Mouse (Mus musculus) kidney, adult 2 months (tissue): ENCODE measurements at regions not wholly inside any gene's neighbourhood (a gene's known extent, or its start where the extent isn't known, plus 50 kb on each side); places are given as distances from the start of the nearest gene placed in this dataset.

Experiments
- DNase-seq: peaks from one replicate; pipeline ENCODE4 v3.0.0; 2021
- H3K27ac ChIP-seq: fragments of 200-500 bp; 2 replicates; pipeline ENCODE4 v1.5.1; 2012; ENCODE audit warnings: low read depth, low read length, control low read depth, inconsistent platforms; ENCODE audit not compliant: insufficient read depth
- H3K27me3 ChIP-seq: fragments of 200-500 bp; replicated peaks from 2 replicates; pipeline ENCODE4 v1.6.1; 2012; ENCODE audit warnings: mild to moderate bottlenecking, moderate library complexity, low read length, inconsistent platforms; ENCODE audit not compliant: control insufficient read depth, insufficient read depth
- H3K36me3 ChIP-seq: fragments of 200-500 bp; 2 replicates; pipeline ENCODE4 v1.6.1; 2012; ENCODE audit warnings: mild to moderate bottlenecking, moderate library complexity, low read length, inconsistent platforms; ENCODE audit not compliant: control insufficient read depth, insufficient read depth
- H3K4me1 ChIP-seq: fragments of 200-500 bp; 2 replicates; pipeline ENCODE4 v1.6.1; 2011; ENCODE audit warnings: low read length; ENCODE audit not compliant: control insufficient read depth, insufficient read depth
- H3K4me3 ChIP-seq: fragments of 200-500 bp; 2 replicates; pipeline ENCODE4 v1.5.1; 2011; ENCODE audit warnings: mild to moderate bottlenecking, low read depth, low read length, control low read depth; ENCODE audit not compliant: insufficient read depth
- CTCF ChIP-seq: fragments of 200-500 bp; conservative IDR thresholded peaks from 2 replicates; pipeline ENCODE4 v1.5.1; 2011; ENCODE audit warnings: low read depth, mild to moderate bottlenecking, control low read depth, low read length, moderate library complexity, mixed read lengths; ENCODE audit not compliant: insufficient read depth, insufficient read length
- POLR2A ChIP-seq: fragments of 200-500 bp; IDR thresholded peaks from one replicate; pipeline ENCODE4 v1.6.1; 2011; ENCODE audit warnings: low read depth, low read length, control low read depth
- WGBS: fragments of 180-500 bp; shearing (Covaris S2); methylation state at CpG from one replicate; pipeline ENCODE4 v1.1.7; 2018; 5-methylcytosine and 5-hydroxymethylcytosine counted together

- no peak for TF ChIP-seq POLR2A
- TF ChIP-seq CTCF, result no peak
- Histone ChIP-seq H3K4me3 (no peak overlapping the region), H3K27me3 (no peaks in the 10 kb centered on the region), H3K4me1 (no peaks in the 10 kb centered on the region; the same call in 1 of the 2 replicates), H3K36me3 (no peaks in the 10 kb centered on the region), H3K27ac (no peak overlapping the region)
- no peak for DNase-seq
- WGBS, result 99% methylated on average over 3 of the region's 3 CpGs
Observed at GRCm38 (mm10) chr12:25379996-25380395, 283.1 kb upstream of the Id2 start.

DNA sequence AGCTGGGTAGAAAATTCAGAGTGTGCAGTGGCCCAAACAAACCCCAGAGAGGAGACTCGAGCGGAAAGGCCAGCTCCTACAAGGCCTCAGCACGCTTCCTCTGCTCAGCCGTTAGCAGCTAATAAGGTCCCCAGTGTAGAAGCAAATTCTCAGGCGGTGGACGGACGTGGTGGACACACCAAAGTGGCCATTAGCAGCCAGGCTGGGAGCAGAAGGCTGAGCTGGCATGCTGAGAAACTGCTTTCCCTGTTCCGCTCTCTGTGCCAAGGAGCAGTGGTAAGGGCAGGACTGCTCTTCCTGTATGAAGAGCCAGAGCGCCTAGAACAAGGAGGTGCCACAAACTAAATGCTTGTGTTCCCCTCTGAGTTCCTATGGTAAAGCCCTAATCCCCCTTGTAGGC is 282.1 kb upstream of the Id2 start:
- Histone ChIP-seq H3K27ac (no peak overlapping the region), H3K4me3 (no peak overlapping the region), H3K4me1 (no peaks in the 10 kb centered on the region; the same call in 1 of the 2 replicates), H3K27me3 (no peaks in the 10 kb centered on the region), H3K36me3 (no peaks in the 10 kb centered on the region)
- 81% methylated on average over 9 of the region's 9 CpGs for WGBS
- TF ChIP-seq POLR2A (no peak), CTCF (no peak)
- no peak for DNase-seq

- no peaks in the 10 kb centered on the region for H3K36me3 ChIP-seq
- TF ChIP-seq CTCF (no peak), POLR2A (no peak)
- H3K4me3 ChIP-seq, result no peak overlapping the region
- DNase-seq, result no peak
- H3K27me3 ChIP-seq, result no peaks in the 10 kb centered on the region
- no peak overlapping the region for H3K27ac ChIP-seq
- no peaks in the 10 kb centered on the region; the same call in 1 of the 2 replicates for H3K4me1 ChIP-seq
- WGBS, result 85% methylated on average over 6 of the region's 6 CpGs
Observed at GRCm38 (mm10) chr12:25378036-25378645, 281.2 kb upstream of the Id2 start.

GRCm38 (mm10) chr12:25376451-25376850 is 279.5 kb upstream of the Id2 start:
- no peaks in the 10 kb centered on the region for H3K27me3 ChIP-seq
- no peak for DNase-seq
- H3K27ac ChIP-seq, result no peak overlapping the region
- no peaks in the 10 kb centered on the region for H3K36me3 ChIP-seq
- WGBS, result 65% methylated on average over 8 of the region's 8 CpGs
- no peak overlapping the region for H3K4me3 ChIP-seq
- no peak for TF ChIP-seq CTCF
- no peak for TF ChIP-seq POLR2A
- no peaks in the 10 kb centered on the region for H3K4me1 ChIP-seq

- Histone ChIP-seq H3K36me3 (no peaks in the 10 kb centered on the region), H3K4me3 (no peak overlapping the region), H3K27ac (no peak overlapping the region), H3K4me1 (peaks cover 5% of the 10 kb centered on the region; the same call in 1 of the 2 replicates), H3K27me3 (no peaks in the 10 kb centered on the region)
- WGBS, result 98% methylated on average over 1 of the region's 1 CpGs
- no peak for DNase-seq
- TF ChIP-seq CTCF (no peak), POLR2A (no peak)
Observed at GRCm38 (mm10) chr12:25367541-25367940, 270.6 kb upstream of the Id2 start.

DNA sequence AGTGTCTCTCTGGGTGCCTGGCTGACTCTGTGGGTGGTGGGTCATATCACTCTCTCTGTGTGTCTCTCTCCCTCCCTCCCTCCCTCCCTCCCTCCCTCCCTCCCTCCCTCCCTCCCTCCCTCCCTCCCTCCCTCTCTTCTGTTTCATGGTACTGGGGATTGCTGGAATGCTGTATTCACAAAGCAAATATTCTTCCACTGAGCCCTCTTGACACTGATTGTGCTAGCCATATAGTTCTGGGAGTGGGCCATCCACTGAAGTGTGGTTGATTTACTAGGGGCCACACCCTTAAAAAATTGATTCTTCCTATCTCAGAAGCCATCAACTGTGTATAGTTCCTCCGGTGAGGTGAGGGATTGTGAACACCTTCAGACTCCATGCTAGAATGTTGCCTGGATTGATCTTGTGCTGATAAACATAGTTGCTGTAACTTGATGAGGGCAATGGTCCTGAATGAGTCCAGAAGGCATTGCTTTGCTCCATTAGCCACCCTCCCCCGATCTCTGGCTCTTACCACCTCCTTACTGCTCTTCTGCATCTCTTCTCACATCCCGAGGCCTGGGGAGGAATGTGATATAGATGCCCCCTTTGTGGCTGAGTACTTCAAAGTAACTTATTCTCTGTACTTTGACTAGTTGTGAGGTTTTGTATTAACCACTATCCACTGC is 268.8 kb upstream of the Id2 start:
- TF ChIP-seq POLR2A (no peak), CTCF (no peak)
- no peaks in the 10 kb centered on the region for H3K27me3 ChIP-seq
- no peak for DNase-seq
- H3K27ac ChIP-seq, result no peak overlapping the region
- H3K4me3 ChIP-seq, result no peak overlapping the region
- 46% methylated on average over 3 of the region's 3 CpGs for WGBS
- peaks cover 5% of the 10 kb centered on the region; the same call in 1 of the 2 replicates for H3K4me1 ChIP-seq
- H3K36me3 ChIP-seq, result no peaks in the 10 kb centered on the region

DNA sequence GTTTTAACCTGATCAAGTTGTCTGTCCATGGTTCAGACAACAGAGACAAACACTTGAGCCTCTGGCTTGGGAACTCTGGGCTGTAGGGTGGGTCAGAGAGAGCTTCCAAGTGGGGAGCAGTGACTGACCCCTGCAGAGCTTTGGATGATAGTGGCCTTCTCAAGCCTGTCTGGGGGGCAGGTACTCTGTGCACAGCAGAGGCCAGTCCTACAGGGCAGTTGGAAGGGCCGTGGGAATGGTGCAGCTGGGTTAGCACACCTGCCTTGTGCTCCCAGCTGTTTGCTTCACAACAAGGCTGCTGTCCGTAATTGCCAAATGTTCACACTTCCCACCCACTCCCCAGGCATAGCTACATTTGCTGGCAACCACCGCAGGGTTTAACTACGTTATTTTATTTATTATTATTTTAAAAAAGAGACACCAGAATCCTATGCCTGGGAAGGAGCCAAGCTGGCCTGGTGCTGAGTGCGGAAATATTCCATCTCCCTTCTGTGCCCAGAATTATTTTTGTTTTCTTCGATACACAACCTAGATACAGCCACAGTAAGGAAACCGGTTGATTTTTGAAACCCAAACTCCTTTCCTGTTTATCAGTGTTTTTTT is 268.1 kb upstream of the Id2 start:
- Histone ChIP-seq H3K27ac (no peak overlapping the region), H3K4me3 (no peak overlapping the region), H3K4me1 (peaks cover 5% of the 10 kb centered on the region; the same call in 1 of the 2 replicates), H3K36me3 (no peaks in the 10 kb centered on the region), H3K27me3 (no peaks in the 10 kb centered on the region)
- WGBS, result 62% methylated on average over 7 of the region's 7 CpGs
- no peak for DNase-seq
- no peak for TF ChIP-seq POLR2A
- TF ChIP-seq CTCF, result no peak

DNA sequence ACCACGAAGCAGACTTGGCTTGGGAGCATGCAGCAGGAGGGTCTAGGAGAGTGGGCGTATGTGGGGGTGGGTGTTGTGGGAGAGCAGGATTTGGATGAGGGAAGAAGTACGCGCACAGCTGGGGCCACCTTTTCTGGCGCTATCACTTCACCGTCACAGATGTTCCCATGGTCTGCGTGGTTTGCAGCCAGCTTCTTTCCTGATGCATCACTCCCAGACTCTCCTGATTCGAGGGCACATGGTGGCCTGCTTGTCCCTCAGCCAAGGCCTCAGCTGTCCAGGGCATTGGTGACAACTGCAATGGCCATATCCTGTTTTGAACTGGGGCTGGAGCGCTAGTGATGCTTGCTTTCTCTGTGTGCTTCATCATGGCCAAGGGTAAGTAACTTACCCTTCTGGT is 266.9 kb upstream of the Id2 start:
- no peaks in the 10 kb centered on the region for H3K27me3 ChIP-seq
- no peak for DNase-seq
- peaks cover 5% of the 10 kb centered on the region; the same call in 1 of the 2 replicates for H3K4me1 ChIP-seq
- H3K36me3 ChIP-seq, result no peaks in the 10 kb centered on the region
- H3K4me3 ChIP-seq, result no peak overlapping the region
- 91% methylated on average over 9 of the region's 9 CpGs for WGBS
- no peak overlapping the region for H3K27ac ChIP-seq
- TF ChIP-seq CTCF (no peak), POLR2A (no peak)
